ENCODE assay signal across 8 mouse cellular contexts in genomic region chr3:127790234-127791055, GRCm38 (mm10). TPM values are rescaled to one million over a fixed set of nuclear protein-coding genes. Genes with fewer than 3 reads are reported as not detected.
A peak's percentile ranks its signal among the peaks of the same experiment; 100 is the strongest.
DNase-seq lines count a peak whose midpoint lies in the region; ATAC-seq and TF ChIP-seq lines count a peak whose summit lies in the region.

No protein-coding gene starts in this region.

- WGBS in forebrain, embryonic 14.5 days = under 1% methylated on average over 36 of the region's 36 CpGs
- WGBS in hindbrain, embryonic 16.5 days = under 1% methylated on average over 35 of the region's 36 CpGs
- under 1% methylated on average over 36 of the region's 36 CpGs for WGBS in liver, adult 2 months
- under 1% methylated on average over 34 of the region's 36 CpGs for whole genome bisulfite sequencing in midbrain, postnatal 0 days

- no peak for TF ChIP-seq CTCF in liver, adult 2 months (IDR thresholded peaks at IDR 0.05; ENCODE audit: low read depth, low read length)
- TF ChIP-seq CTCF in midbrain, postnatal 0 days (IDR thresholded peaks at IDR 0.05) = no peak

- H3K27me3 ChIP-seq in forebrain, embryonic 14.5 days (replicated peaks; ENCODE audit: control insufficient read depth, insufficient read depth, low read length) = peaks cover 21% of the 10 kb centered on the region
- H3K27me3 ChIP-seq in hindbrain, embryonic 16.5 days (replicated peaks; ENCODE audit: control insufficient read depth, insufficient read depth, low read length) = peaks cover 12% of the 10 kb centered on the region
- H3K27me3 ChIP-seq in liver, adult 2 months (ENCODE audit: control insufficient read depth, insufficient read depth, low read length) = no peaks in the 10 kb centered on the region
- peaks cover 14% of the 10 kb centered on the region for H3K27me3 ChIP-seq in midbrain, postnatal 0 days (ENCODE audit: insufficient read depth, low read length)

- ATAC-seq in forebrain, embryonic 14.5 days = peak; percentile 78
- ATAC-seq in hindbrain, embryonic 16.5 days = peak; percentile 78
- peak; percentile 69 for ATAC-seq in midbrain, postnatal 0 days (ENCODE audit: low FRiP score)

- DNase-seq in left cerebral cortex, postnatal 14 days (ENCODE audit: low spot score in 2 of 2) = peak; percentile 21 to 34
- no peak for DNase-seq in left cerebral cortex, postnatal 25 days (ENCODE audit: low spot score in 2 of 2)
- DNase-seq in c-Kit-positive CD71-positive TER-119-negative erythroid progenitor cells, embryonic 14.5 days (ENCODE audit: low read depth) = peak; percentile 46
- DNase-seq in forebrain, embryonic 14.5 days (ENCODE audit: low spot score) = peak; percentile 71
- DNase-seq in liver, adult 2 months (ENCODE audit: extremely low read depth, low read depth, low spot score) = peak; percentile 83
- DNase-seq in midbrain, postnatal 0 days (ENCODE audit: low spot score) = peak; percentile 51
- peak; percentile 9 to 15 for DNase-seq in thymus, adult 18-20 months

- H3K4me1 ChIP-seq in forebrain, embryonic 14.5 days (ENCODE audit: control insufficient read depth, insufficient read depth, low read length) = peaks cover 5% of the 10 kb centered on the region; the same call in 1 of the 2 replicates
- peaks cover 17% of the 10 kb centered on the region for H3K4me1 ChIP-seq in hindbrain, embryonic 16.5 days (ENCODE audit: control insufficient read depth, insufficient read depth, low read depth, low read length)
- peaks cover 7% of the 10 kb centered on the region for H3K4me1 ChIP-seq in liver, adult 2 months (ENCODE audit: control insufficient read depth, insufficient read depth, low read length)
- peaks cover 10% of the 10 kb centered on the region; the same call in 1 of the 2 replicates for H3K4me1 ChIP-seq in midbrain, postnatal 0 days (ENCODE audit: insufficient read depth, low read length)

- intact Hi-C loops in left cerebral cortex, postnatal 14 days (cut with DNase I) = loop anchor here (5.0 kb wide), 1 partner anchor 157 kb away; no protein-coding TSS in a partner anchor
- intact Hi-C loops in left cerebral cortex, postnatal 25 days (cut with DNase I) = no loop called here

- 0 out of 2 replicates have a peak, but pooled peaks have one; percentile 30 for TF ChIP-seq POLR2A in liver, adult 2 months (IDR thresholded peaks at IDR 0.05; ENCODE audit: extremely low read depth, insufficient read depth, low read length)

- H3K36me3 ChIP-seq in forebrain, embryonic 14.5 days (ENCODE audit: control insufficient read depth, insufficient read depth, low read length) = no peaks in the 10 kb centered on the region
- no peaks in the 10 kb centered on the region for H3K36me3 ChIP-seq in hindbrain, embryonic 16.5 days (ENCODE audit: control insufficient read depth, insufficient read depth, low read length)
- H3K36me3 ChIP-seq in liver, adult 2 months (ENCODE audit: control insufficient read depth, insufficient read depth, low read length) = no peaks in the 10 kb centered on the region
- H3K36me3 ChIP-seq in midbrain, postnatal 0 days (ENCODE audit: insufficient read depth, low read length) = no peaks in the 10 kb centered on the region

- no peaks in the 10 kb centered on the region for H3K9me3 ChIP-seq in forebrain, embryonic 14.5 days (replicated peaks; ENCODE audit: control insufficient read depth, low read length)
- peaks cover 2% of the 10 kb centered on the region; the same call in 1 of the 2 replicates for H3K9me3 ChIP-seq in hindbrain, embryonic 16.5 days (ENCODE audit: control insufficient read depth, low read length)
- no peaks in the 10 kb centered on the region for H3K9me3 ChIP-seq in midbrain, postnatal 0 days (ENCODE audit: low read length)

- H3K4me2 ChIP-seq in forebrain, embryonic 14.5 days (ENCODE audit: low read length) = peak overlapping the region; percentile 98
- H3K4me2 ChIP-seq in hindbrain, embryonic 16.5 days (ENCODE audit: low read length) = peak overlapping the region; percentile 99
- H3K4me2 ChIP-seq in midbrain, postnatal 0 days (ENCODE audit: low read depth, low read length, poor library complexity, severe bottlenecking) = peak overlapping the region; percentile 99

- peak overlapping the region; percentile 53 for H3K4me3 ChIP-seq in forebrain, embryonic 14.5 days (ENCODE audit: low read depth, low read length)
- peak overlapping the region; percentile 62 for H3K4me3 ChIP-seq in hindbrain, embryonic 16.5 days (ENCODE audit: low read length)
- peak overlapping the region; percentile 55 for H3K4me3 ChIP-seq in liver, adult 2 months (ENCODE audit: insufficient read depth, low read depth, low read length)
- peak overlapping the region; percentile 55 for H3K4me3 ChIP-seq in midbrain, postnatal 0 days (ENCODE audit: low read depth, low read length)

- H3K9ac ChIP-seq in forebrain, embryonic 14.5 days (ENCODE audit: low read length) = peak overlapping the region; percentile 65
- H3K9ac ChIP-seq in hindbrain, embryonic 16.5 days (ENCODE audit: low read depth, low read length) = peak overlapping the region; percentile 68
- peak overlapping the region; percentile 72 for H3K9ac ChIP-seq in liver, adult 2 months (ENCODE audit: low read depth, low read length)
- peak overlapping the region; percentile 50 for H3K9ac ChIP-seq in midbrain, postnatal 0 days (replicated peaks; ENCODE audit: low read length, poor library complexity, severe bottlenecking)

- no peak overlapping the region for H3K27ac ChIP-seq in forebrain, embryonic 14.5 days (ENCODE audit: low read depth, low read length)
- peak overlapping the region; percentile 29; the same call in 1 of the 2 replicates for H3K27ac ChIP-seq in hindbrain, embryonic 16.5 days (ENCODE audit: low read depth, low read length)
- peak overlapping the region; percentile 72 for H3K27ac ChIP-seq in liver, adult 2 months (replicated peaks; ENCODE audit: insufficient read depth, low read depth, low read length)
- H3K27ac ChIP-seq in midbrain, postnatal 0 days (ENCODE audit: low read depth, low read length) = no peak overlapping the region

- H3K79me2 ChIP-seq in liver, adult 2 months (ENCODE audit: control insufficient read depth, insufficient read depth, low read length) = peaks cover 3% of the 10 kb centered on the region; the same call in 1 of the 2 replicates

RNA-seq across cellular contexts. Expression of gene Tifa, which starts 0.8 kb away (rescaled TPM):
- 1 to 10 TPM; 3.8 to 6.3 TPM for total RNA-seq in left cerebral cortex, postnatal 14 days (2021)
- 1 to 10 TPM; 5.5 to 6.0 TPM for total RNA-seq in left cerebral cortex, postnatal 25 days (2021)
- 6.2 and 6.7 TPM in 2 replicates for polyA plus RNA-seq in forebrain, embryonic 14.5 days (2014; fragmentation: Nextera tagmentation; extraction: Ambion mirVana)
- polyA plus RNA-seq in hindbrain, embryonic 16.5 days (2015; fragmentation: Nextera tagmentation; extraction: Ambion mirVana) = 2.8 and 3.8 TPM in 2 replicates
- total RNA-seq in liver, adult 2 months (2014; rRNA removed) = 19.8 and 24.8 TPM in 2 replicates
- 8.4 and 12.5 TPM in 2 replicates for polyA plus RNA-seq in liver, adult 2 months (2012; rRNA removed)
- 1.4 and 2.6 TPM in 2 replicates for total RNA-seq in midbrain, postnatal 0 days (2014; rRNA removed)
- polyA plus RNA-seq in midbrain, postnatal 0 days (2015; fragmentation: Nextera tagmentation; extraction: Ambion mirVana) = 2.6 and 2.9 TPM in 2 replicates

RNA-seq across cellular contexts. Expression of gene Alpk1, which starts 10.1 kb away (rescaled TPM):
- 1 to 10 TPM; 3.9 to 4.9 TPM for total RNA-seq in left cerebral cortex, postnatal 14 days (2021)
- 1 to 10 TPM; 4.4 to 4.6 TPM for total RNA-seq in left cerebral cortex, postnatal 25 days (2021)
- 0.93 and 1.1 TPM in 2 replicates for polyA plus RNA-seq in forebrain, embryonic 14.5 days (2014; fragmentation: Nextera tagmentation; extraction: Ambion mirVana)
- polyA plus RNA-seq in hindbrain, embryonic 16.5 days (2015; fragmentation: Nextera tagmentation; extraction: Ambion mirVana) = 0.46 and 0.72 TPM in 2 replicates
- 1.9 and 2.1 TPM in 2 replicates for total RNA-seq in liver, adult 2 months (2014; rRNA removed)
- polyA plus RNA-seq in liver, adult 2 months (2012; rRNA removed) = 0.21 and 0.39 TPM in 2 replicates
- total RNA-seq in midbrain, postnatal 0 days (2014; rRNA removed) = 0.60 and 0.99 TPM in 2 replicates
- 0.20 and 0.25 TPM in 2 replicates for polyA plus RNA-seq in midbrain, postnatal 0 days (2015; fragmentation: Nextera tagmentation; extraction: Ambion mirVana)

RNA-seq across cellular contexts. Expression of gene Ap1ar, which starts 46.9 kb away (rescaled TPM):
- total RNA-seq in left cerebral cortex, postnatal 14 days (2021) = 10 to 100 TPM; 71.3 to 74.1 TPM
- total RNA-seq in left cerebral cortex, postnatal 25 days (2021) = 10 to 100 TPM; 80.8 to 90.6 TPM
- 42.8 and 53.3 TPM in 2 replicates for polyA plus RNA-seq in forebrain, embryonic 14.5 days (2014; fragmentation: Nextera tagmentation; extraction: Ambion mirVana)
- polyA plus RNA-seq in hindbrain, embryonic 16.5 days (2015; fragmentation: Nextera tagmentation; extraction: Ambion mirVana) = 83.0 and 86.3 TPM in 2 replicates
- 20.6 and 21.1 TPM in 2 replicates for total RNA-seq in liver, adult 2 months (2014; rRNA removed)
- 10.0 and 21.4 TPM in 2 replicates for polyA plus RNA-seq in liver, adult 2 months (2012; rRNA removed)
- total RNA-seq in midbrain, postnatal 0 days (2014; rRNA removed) = 111 and 119 TPM in 2 replicates
- 71.2 and 78.6 TPM in 2 replicates for polyA plus RNA-seq in midbrain, postnatal 0 days (2015; fragmentation: Nextera tagmentation; extraction: Ambion mirVana)

Comparison
In these comparisons a context has a peak if more than half of its experiments do, and no peak if none do; other contexts are left out.
1. DNase-seq: peak in left cerebral cortex, postnatal 14 days (2 of 2), c-Kit-positive CD71-positive TER-119-negative erythroid progenitor cells, embryonic 14.5 days (single experiment), forebrain, embryonic 14.5 days (single experiment), liver, adult 2 months (single experiment), midbrain, postnatal 0 days (single experiment) and thymus, adult 18-20 months (2 of 2); none in left cerebral cortex, postnatal 25 days (0 of 2).
2. H3K27ac ChIP-seq: peak in hindbrain, embryonic 16.5 days (single experiment) and liver, adult 2 months (single experiment); none in forebrain, embryonic 14.5 days (single experiment) and midbrain, postnatal 0 days (single experiment).
3. Peak in every context shown above with its lines, with median percentiles within 50 percentile points of each other: ATAC-seq, H3K4me2 ChIP-seq, H3K4me3 ChIP-seq and H3K9ac ChIP-seq.